Mouse (Mus musculus) E14TG2a.4 (cell line): ENCODE data around the gene Ppox.

Source experiments
- CTCF ChIP-seq: conservative IDR thresholded peaks from 2 replicates; pipeline ENCODE4 v1.5.1; 2014; ENCODE audit warnings: low read length
- NANOG ChIP-seq: IDR thresholded peaks from 2 replicates; pipeline ENCODE4 v1.6.1; 2014; ENCODE audit warnings: borderline replicate concordance, low read length, mixed read lengths
- POU5F1 ChIP-seq: IDR thresholded peaks from 2 replicates; pipeline ENCODE4 v1.6.1; 2014; ENCODE audit warnings: low read length, borderline replicate concordance

DNA sequence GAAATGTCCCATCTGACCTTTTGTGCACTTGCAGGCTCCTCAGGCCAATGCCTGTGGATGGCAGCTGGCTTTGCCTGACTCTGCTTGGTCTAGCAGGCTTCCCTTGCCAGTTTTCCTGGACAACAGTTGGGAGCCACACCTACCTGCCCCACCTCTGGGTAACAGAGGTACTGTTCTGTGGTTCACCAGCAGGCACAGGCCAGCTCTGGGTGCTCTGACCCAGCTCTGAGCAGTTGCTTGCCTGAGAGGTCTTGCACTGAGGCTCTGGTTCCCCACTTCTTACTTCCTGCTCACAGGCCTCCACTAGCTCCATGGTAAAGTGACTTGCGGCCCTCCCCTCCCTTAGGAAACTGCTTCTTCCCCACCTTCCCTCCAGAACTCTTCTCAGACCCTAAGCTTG is 41.0 kb upstream of the Ppox start:
- TF ChIP-seq CTCF (no peak), NANOG (no peak), POU5F1 (no peak)
